Mouse (Mus musculus) spleen, postnatal 10 days (tissue): ENCODE data around the gene Tmem205.

ENCODE experiments used
- DNase-seq, 2 experiments: peaks; one replicate each; pipeline ENCODE4 v3.0.0; 2021 to 2022; ENCODE audit warnings: low spot score in 2 of 2

Tmem205 gene

GRCm38 (mm10) chr9:21927208-21927753, at the start of gene Tmem205, which contains the start of gene Ccdc159:
Tmem205 (minus strand) TSS chr9:21927556.
Ccdc159 (plus strand) TSS chr9:21927471.
- peak in 1 of 2 experiments; percentile 64 for DNase-seq

GRCm38 (mm10) chr9:21976626-21977175, 49.3 kb upstream of the Tmem205 start:
- DNase-seq, result no peak

GRCm38 (mm10) chr9:21969304-21969703, 41.9 kb upstream of the Tmem205 start:
- no peak for DNase-seq

- no peak for DNase-seq
Observed at GRCm38 (mm10) chr9:21968883-21969282, 41.5 kb upstream of the Tmem205 start.

- DNase-seq, result peak; percentile 81 to 89
Observed at GRCm38 (mm10) chr9:21963417-21963816, 36.1 kb upstream of the Tmem205 start, which contains the start of gene Epor. Epor (minus strand) TSS chr9:21963506.

- peak; percentile 87 to 97 for DNase-seq
Observed at GRCm38 (mm10) chr9:21962416-21963059, 35.2 kb upstream of the Tmem205 start.

GRCm38 (mm10) chr9:21962010-21962409, 34.7 kb upstream of the Tmem205 start:
- DNase-seq, result no peak

- peak; percentile 48 to 56 for DNase-seq
Observed at GRCm38 (mm10) chr9:21961366-21961980, 34.1 kb upstream of the Tmem205 start.

GRCm38 (mm10) chr9:21960558-21961208, 33.3 kb upstream of the Tmem205 start:
- no peak for DNase-seq

- DNase-seq, result no peak
Observed at GRCm38 (mm10) chr9:21960135-21960534, 32.8 kb upstream of the Tmem205 start.

GRCm38 (mm10) chr9:21959244-21959643, 31.9 kb upstream of the Tmem205 start:
- DNase-seq, result no peak

GRCm38 (mm10) chr9:21958372-21958771, 31.0 kb upstream of the Tmem205 start:
- DNase-seq, result peak in 1 of 2 experiments; percentile 58

GRCm38 (mm10) chr9:21955570-21956281, 28.4 kb upstream of the Tmem205 start, which contains the start of gene Swsap1:
Swsap1 (plus strand) TSS chr9:21955755.
- DNase-seq, result peak; percentile 98 to 99

- no peak for DNase-seq
Observed at GRCm38 (mm10) chr9:21955225-21955569, 27.8 kb upstream of the Tmem205 start.

GRCm38 (mm10) chr9:21954635-21955034, 27.3 kb upstream of the Tmem205 start:
- no peak for DNase-seq

GRCm38 (mm10) chr9:21953600-21953999, 26.2 kb upstream of the Tmem205 start:
- DNase-seq, result no peak

- peak in 1 of 2 experiments; percentile 52 for DNase-seq
Observed at GRCm38 (mm10) chr9:21951977-21952376, 24.6 kb upstream of the Tmem205 start.

- DNase-seq, result peak; percentile 83 to 85
Observed at GRCm38 (mm10) chr9:21950322-21950721, 23.0 kb upstream of the Tmem205 start.

- DNase-seq, result no peak
Observed at GRCm38 (mm10) chr9:21948790-21949189, 21.4 kb upstream of the Tmem205 start.

GRCm38 (mm10) chr9:21948146-21948545, 20.8 kb upstream of the Tmem205 start:
- no peak for DNase-seq

- DNase-seq, result no peak
Observed at GRCm38 (mm10) chr9:21947540-21948130, 20.3 kb upstream of the Tmem205 start.
